Mouse (Mus musculus): ENCODE data around the gene Ifnl3. TPM values are rescaled to one million over a fixed set of nuclear protein-coding genes. Genes with fewer than 3 reads are reported as not detected.
A peak's percentile ranks its signal among the peaks of the same experiment; 100 is the strongest.
"Not testable (repeated sequence)": the region's sequence is repeated elsewhere in the genome, so short reads cannot be mapped to it uniquely, and the experiment has no call there.

Ifnl3 gene
- polyA plus RNA-seq, 1 experiment from 2014 or later = not detected

DNA sequence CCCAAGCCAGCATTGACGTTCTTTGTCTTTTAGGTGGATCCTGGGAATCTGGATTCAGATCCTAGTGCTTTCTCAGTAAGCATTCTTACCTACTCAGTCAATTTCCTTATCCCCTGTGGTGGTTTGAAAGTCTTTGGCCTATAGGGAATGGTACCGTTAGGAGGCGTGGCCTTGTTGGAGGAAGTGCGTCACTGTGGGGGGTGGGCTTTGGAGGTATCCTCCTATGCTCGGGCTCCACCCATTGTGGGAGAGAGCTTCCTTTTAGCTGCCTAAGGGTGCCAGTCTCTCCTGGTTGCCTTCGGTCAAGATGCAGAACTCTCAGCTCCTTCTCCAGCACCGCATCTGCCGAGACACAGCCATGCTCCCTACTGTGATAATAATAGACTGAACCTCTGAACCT, 30.3 kb upstream of the Ifnl3 start:
- ATAC-seq (ENCODE audit: low read depth) (no peak), DNase-seq (ENCODE audit: low spot score) (no peak)
- 75% methylated on average over 8 of the region's 8 CpGs for WGBS
- no peak overlapping the region for H3K4me2 ChIP-seq (ENCODE audit: low read depth, low read length)
- no peak overlapping the region for H3K4me3 ChIP-seq (ENCODE audit: low read depth, low read length)
- H3K9me3 ChIP-seq (ENCODE audit: control insufficient read depth, low read length) = no peaks in the 10 kb centered on the region
- no peak overlapping the region for H3K27ac ChIP-seq (replicated peaks; ENCODE audit: low read depth, low read length)
- no peaks in the 10 kb centered on the region for H3K36me3 ChIP-seq (ENCODE audit: control insufficient read depth, insufficient read depth, low read length)
- no peaks in the 10 kb centered on the region for H3K4me1 ChIP-seq (ENCODE audit: control insufficient read depth, insufficient read depth, low read length)
- no peaks in the 10 kb centered on the region; the same call in 1 of the 2 replicates for H3K27me3 ChIP-seq (replicated peaks; ENCODE audit: control insufficient read depth, insufficient read depth, low read length)
- H3K9ac ChIP-seq (ENCODE audit: low read depth, low read length) = no peak overlapping the region

DNA sequence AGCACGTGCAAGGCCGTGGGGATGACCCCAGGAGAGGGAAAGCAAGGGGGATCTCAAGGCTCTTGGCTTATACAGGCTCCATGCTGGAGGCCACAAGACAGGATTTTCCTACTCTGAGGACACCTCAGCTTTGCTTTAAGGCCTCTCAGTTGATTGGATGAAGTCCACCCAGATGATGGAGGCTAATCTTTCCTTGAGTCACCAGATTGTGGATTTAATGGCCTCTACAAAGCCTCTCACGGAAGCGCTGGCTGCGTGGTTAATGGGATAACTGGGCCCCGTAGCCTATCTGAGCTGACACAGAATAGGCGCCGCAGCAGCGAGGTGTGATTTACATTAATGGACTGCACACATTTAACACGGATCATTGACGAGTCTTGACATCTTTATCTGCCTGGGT, 27.2 kb upstream of the Ifnl3 start:
- ATAC-seq (ENCODE audit: low read depth) (no peak), DNase-seq (ENCODE audit: low spot score) (no peak)
- H3K9ac ChIP-seq (ENCODE audit: low read depth, low read length) = no peak overlapping the region
- 83% methylated on average over 11 of the region's 11 CpGs for WGBS
- no peak overlapping the region for H3K4me2 ChIP-seq (ENCODE audit: low read depth, low read length)
- H3K4me3 ChIP-seq (ENCODE audit: low read depth, low read length) = no peak overlapping the region
- H3K36me3 ChIP-seq (ENCODE audit: control insufficient read depth, insufficient read depth, low read length) = no peaks in the 10 kb centered on the region
- no peaks in the 10 kb centered on the region for H3K9me3 ChIP-seq (ENCODE audit: control insufficient read depth, low read length)
- no peak overlapping the region for H3K27ac ChIP-seq (replicated peaks; ENCODE audit: low read depth, low read length)
- H3K4me1 ChIP-seq (ENCODE audit: control insufficient read depth, insufficient read depth, low read length) = no peaks in the 10 kb centered on the region
- no peaks in the 10 kb centered on the region for H3K27me3 ChIP-seq (replicated peaks; ENCODE audit: control insufficient read depth, insufficient read depth, low read length)

- Histone ChIP-seq H3K9ac (ENCODE audit: low read depth, low read length) (no peak overlapping the region), H3K9me3 (ENCODE audit: control insufficient read depth, low read length) (peaks cover 4% of the 10 kb centered on the region; the same call in 1 of the 2 replicates), H3K4me2 (ENCODE audit: low read depth, low read length) (no peak overlapping the region), H3K4me3 (ENCODE audit: low read depth, low read length) (no peak overlapping the region), H3K4me1 (ENCODE audit: control insufficient read depth, insufficient read depth, low read length) (no peaks in the 10 kb centered on the region), H3K36me3 (ENCODE audit: control insufficient read depth, insufficient read depth, low read length) (no peaks in the 10 kb centered on the region), H3K27me3 (replicated peaks; ENCODE audit: control insufficient read depth, insufficient read depth, low read length) (no peaks in the 10 kb centered on the region), H3K27ac (replicated peaks; ENCODE audit: low read depth, low read length) (no peak overlapping the region)
- DNase-seq (ENCODE audit: low spot score) (peak; percentile 47), ATAC-seq (ENCODE audit: low read depth) (no peak)
- WGBS = 5% methylated on average over 5 of the region's 5 CpGs
These were observed 17.1 kb upstream of the Ifnl3 start for GRCm38 (mm10) chr7:28505585-28505984.

- not testable (repeated sequence) for H3K36me3 ChIP-seq (ENCODE audit: control insufficient read depth, insufficient read depth, low read length); H3K9me3 ChIP-seq (ENCODE audit: control insufficient read depth, low read length); DNase-seq (ENCODE audit: low spot score); H3K27me3 ChIP-seq (replicated peaks; ENCODE audit: control insufficient read depth, insufficient read depth, low read length); H3K27ac ChIP-seq (replicated peaks; ENCODE audit: low read depth, low read length); H3K4me3 ChIP-seq (ENCODE audit: low read depth, low read length); H3K9ac ChIP-seq (ENCODE audit: low read depth, low read length); ATAC-seq (ENCODE audit: low read depth); H3K4me1 ChIP-seq (ENCODE audit: control insufficient read depth, insufficient read depth, low read length); H3K4me2 ChIP-seq (ENCODE audit: low read depth, low read length)
- 58% methylated on average over 2 of the region's 2 CpGs for WGBS
These were observed 13.5 kb upstream of the Ifnl3 start for GRCm38 (mm10) chr7:28509121-28509520.

DNA sequence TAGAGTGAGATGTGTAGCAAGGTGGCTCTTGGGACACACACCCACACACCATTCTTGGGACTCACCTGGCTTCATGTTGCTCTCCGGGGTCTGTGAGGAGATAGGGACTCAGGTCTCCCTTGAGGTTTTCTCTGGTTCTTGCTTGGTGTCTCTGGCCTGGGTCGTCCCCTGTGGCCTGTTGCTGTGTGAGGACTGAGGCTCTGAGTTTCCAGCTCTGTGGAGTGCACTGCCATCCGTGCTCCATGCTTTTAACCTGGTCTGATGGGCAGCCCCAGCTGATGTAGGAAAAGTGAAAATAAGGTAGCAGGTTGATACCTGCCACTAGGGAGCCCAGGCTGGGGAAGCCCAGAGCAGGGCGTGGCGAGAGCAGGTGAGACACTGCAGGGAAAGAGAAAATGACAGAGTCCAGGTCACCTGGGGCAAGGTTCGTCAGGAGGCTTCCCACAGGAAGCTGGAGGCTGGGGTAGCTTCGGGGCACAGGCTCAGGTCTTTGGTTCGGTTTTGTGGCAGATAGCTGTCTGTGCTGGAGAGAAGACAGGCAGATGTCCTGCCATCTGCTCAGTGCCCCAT, 12.1 kb upstream of the Ifnl3 start, which contains the start of gene Ifnl2:
Gene Ifnl2, minus strand, starts transcription at position 51 of the 570 bp plus-strand sequence.
- WGBS = 58% methylated on average over 7 of the region's 8 CpGs
- not testable (repeated sequence) for ATAC-seq (ENCODE audit: low read depth); H3K9ac ChIP-seq (ENCODE audit: low read depth, low read length)

DNA sequence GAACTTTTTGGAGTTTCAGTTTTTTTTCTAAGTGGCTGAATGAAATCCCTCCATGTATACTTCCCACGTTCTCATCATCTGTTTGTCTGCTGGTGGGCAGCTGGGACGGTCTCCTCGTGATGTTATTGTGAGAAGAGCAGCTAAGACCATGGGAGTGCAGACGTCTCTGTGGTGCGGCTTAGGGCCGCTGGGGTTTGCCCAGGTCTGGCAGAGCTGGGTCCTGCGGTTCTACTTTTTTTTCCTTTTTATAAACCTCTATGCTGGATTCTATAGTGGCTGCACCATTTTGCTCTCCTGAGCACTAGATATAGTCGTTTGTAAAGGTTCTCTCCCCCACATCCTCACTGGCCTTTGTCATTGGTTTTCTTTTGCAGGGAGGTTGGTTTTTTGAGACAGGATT, 11.2 kb upstream of the Ifnl3 start:
- no peaks in the 10 kb centered on the region for H3K27me3 ChIP-seq (replicated peaks; ENCODE audit: control insufficient read depth, insufficient read depth, low read length)
- no peak overlapping the region for H3K4me3 ChIP-seq (ENCODE audit: low read depth, low read length)
- no peaks in the 10 kb centered on the region for H3K36me3 ChIP-seq (ENCODE audit: control insufficient read depth, insufficient read depth, low read length)
- ATAC-seq (ENCODE audit: low read depth) = no peak
- no peak overlapping the region for H3K27ac ChIP-seq (replicated peaks; ENCODE audit: low read depth, low read length)
- no peaks in the 10 kb centered on the region for H3K9me3 ChIP-seq (ENCODE audit: control insufficient read depth, low read length)
- no peaks in the 10 kb centered on the region for H3K4me1 ChIP-seq (ENCODE audit: control insufficient read depth, insufficient read depth, low read length)
- DNase-seq (ENCODE audit: low spot score) = no peak
- 66% methylated on average over 8 of the region's 8 CpGs for WGBS
- H3K9ac ChIP-seq (ENCODE audit: low read depth, low read length) = no peak overlapping the region
- no peak overlapping the region for H3K4me2 ChIP-seq (ENCODE audit: low read depth, low read length)

More for the DNA sequence above, 12.1 kb upstream of the Ifnl3 start, which contains the start of gene Ifnl2:
- not testable (repeated sequence) for H3K4me1 ChIP-seq (ENCODE audit: control insufficient read depth, insufficient read depth, low read length); DNase-seq (ENCODE audit: low spot score); H3K4me3 ChIP-seq (ENCODE audit: low read depth, low read length); H3K27me3 ChIP-seq (replicated peaks; ENCODE audit: control insufficient read depth, insufficient read depth, low read length); H3K4me2 ChIP-seq (ENCODE audit: low read depth, low read length); H3K27ac ChIP-seq (replicated peaks; ENCODE audit: low read depth, low read length); H3K9me3 ChIP-seq (ENCODE audit: control insufficient read depth, low read length); H3K36me3 ChIP-seq (ENCODE audit: control insufficient read depth, insufficient read depth, low read length)

GRCm38 (mm10) chr7:28527922-28528719, 5.5 kb downstream of the Ifnl3 start:
- Histone ChIP-seq H3K4me2 (ENCODE audit: low read depth, low read length) (no peak overlapping the region), H3K4me3 (ENCODE audit: low read depth, low read length) (no peak overlapping the region)
- ATAC-seq (ENCODE audit: low read depth) = peak; percentile 70

DNA sequence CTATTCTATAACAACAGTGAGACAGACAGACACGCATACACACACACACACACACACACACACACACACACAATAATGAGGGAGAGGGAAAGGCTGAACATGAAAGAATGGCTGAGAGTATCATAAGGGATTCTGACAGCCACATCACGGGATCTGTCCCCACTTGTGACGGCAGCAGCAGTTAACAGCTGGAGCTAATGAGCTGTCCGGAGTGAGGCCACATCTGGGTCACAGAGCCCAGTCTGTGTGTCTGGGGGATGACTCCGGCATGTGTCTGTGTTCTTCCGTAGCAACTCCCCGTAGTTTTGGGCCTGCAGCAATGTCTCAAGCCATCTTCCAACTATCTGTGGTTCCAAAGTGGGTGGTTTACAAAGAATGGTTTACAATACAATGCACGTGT, 9.4 kb downstream of the Ifnl3 start:
- no peak for DNase-seq (ENCODE audit: low spot score)
- 48% methylated on average over 8 of the region's 8 CpGs for WGBS
- ATAC-seq (ENCODE audit: low read depth) = no peak

More at GRCm38 (mm10) chr7:28527922-28528719, 5.5 kb downstream of the Ifnl3 start:
- H3K4me1 ChIP-seq (ENCODE audit: control insufficient read depth, insufficient read depth, low read length) = no peaks in the 10 kb centered on the region
- peak; percentile 65 for DNase-seq (ENCODE audit: low spot score)
- no peaks in the 10 kb centered on the region for H3K9me3 ChIP-seq (ENCODE audit: control insufficient read depth, low read length)
- no peak overlapping the region for H3K27ac ChIP-seq (replicated peaks; ENCODE audit: low read depth, low read length)
- no peak overlapping the region for H3K9ac ChIP-seq (ENCODE audit: low read depth, low read length)
- 9% methylated on average over 19 of the region's 19 CpGs for WGBS
- H3K27me3 ChIP-seq (replicated peaks; ENCODE audit: control insufficient read depth, insufficient read depth, low read length) = no peaks in the 10 kb centered on the region
- H3K36me3 ChIP-seq (ENCODE audit: control insufficient read depth, insufficient read depth, low read length) = no peaks in the 10 kb centered on the region

More for the DNA sequence above, 9.4 kb downstream of the Ifnl3 start:
- H3K4me1 ChIP-seq (ENCODE audit: control insufficient read depth, insufficient read depth, low read length) = no peaks in the 10 kb centered on the region
- H3K9ac ChIP-seq (ENCODE audit: low read depth, low read length) = no peak overlapping the region
- H3K27me3 ChIP-seq (replicated peaks; ENCODE audit: control insufficient read depth, insufficient read depth, low read length) = no peaks in the 10 kb centered on the region
- no peak overlapping the region for H3K27ac ChIP-seq (replicated peaks; ENCODE audit: low read depth, low read length)
- no peak overlapping the region for H3K4me2 ChIP-seq (ENCODE audit: low read depth, low read length)
- no peak overlapping the region for H3K4me3 ChIP-seq (ENCODE audit: low read depth, low read length)
- no peaks in the 10 kb centered on the region for H3K36me3 ChIP-seq (ENCODE audit: control insufficient read depth, insufficient read depth, low read length)
- no peaks in the 10 kb centered on the region for H3K9me3 ChIP-seq (ENCODE audit: control insufficient read depth, low read length)

Measured in embryonic facial prominence, embryonic 14.5 days (tissue).